Mouse (Mus musculus) spleen, adult 10 weeks (tissue): ENCODE measurements around the gene Olfr38. TPM values are rescaled to one million over a fixed set of nuclear protein-coding genes. Genes with fewer than 3 reads are reported as not detected.

ENCODE experiments used
- polyA plus RNA-seq: library from polyadenylated mRNA; stranded (reverse); fragments of 350-450 nt; fragmentation: Illumina TruSeq; extraction: RNeasy Lipid Tissue Mini Kit (QIAGEN cat#74804); gene quantifications from one replicate; pipeline ENCODE4 v1.2.3, GENCODE M21; 2015; ENCODE audit warnings: low replicate concordance; ENCODE audit not compliant: insufficient read depth

The Olfr38 gene
- polyA plus RNA-seq, result not detected

DNA sequence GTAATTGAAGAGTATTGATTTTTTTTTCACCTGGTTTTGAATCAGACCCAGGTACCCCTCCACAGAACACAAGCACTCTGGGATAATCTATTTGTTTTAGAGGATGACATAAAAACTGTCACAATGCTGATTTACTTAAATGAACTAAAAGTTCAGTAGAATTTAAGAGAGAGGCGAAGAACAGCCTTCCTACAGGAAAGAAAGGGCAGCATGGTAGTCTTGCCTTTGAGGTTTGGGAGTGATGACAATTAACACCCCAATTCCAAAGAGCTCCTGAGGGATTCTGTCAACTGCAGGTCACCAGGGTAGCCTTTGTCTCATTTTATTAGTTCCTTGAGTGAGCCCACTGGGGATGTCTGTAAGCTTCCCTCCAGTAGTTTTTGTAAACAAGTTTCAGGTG lies at the start of gene Olfr38:
TSS of gene Olfr38 (plus strand) at position 301 of the 400 bp plus-strand sequence.

DNA sequence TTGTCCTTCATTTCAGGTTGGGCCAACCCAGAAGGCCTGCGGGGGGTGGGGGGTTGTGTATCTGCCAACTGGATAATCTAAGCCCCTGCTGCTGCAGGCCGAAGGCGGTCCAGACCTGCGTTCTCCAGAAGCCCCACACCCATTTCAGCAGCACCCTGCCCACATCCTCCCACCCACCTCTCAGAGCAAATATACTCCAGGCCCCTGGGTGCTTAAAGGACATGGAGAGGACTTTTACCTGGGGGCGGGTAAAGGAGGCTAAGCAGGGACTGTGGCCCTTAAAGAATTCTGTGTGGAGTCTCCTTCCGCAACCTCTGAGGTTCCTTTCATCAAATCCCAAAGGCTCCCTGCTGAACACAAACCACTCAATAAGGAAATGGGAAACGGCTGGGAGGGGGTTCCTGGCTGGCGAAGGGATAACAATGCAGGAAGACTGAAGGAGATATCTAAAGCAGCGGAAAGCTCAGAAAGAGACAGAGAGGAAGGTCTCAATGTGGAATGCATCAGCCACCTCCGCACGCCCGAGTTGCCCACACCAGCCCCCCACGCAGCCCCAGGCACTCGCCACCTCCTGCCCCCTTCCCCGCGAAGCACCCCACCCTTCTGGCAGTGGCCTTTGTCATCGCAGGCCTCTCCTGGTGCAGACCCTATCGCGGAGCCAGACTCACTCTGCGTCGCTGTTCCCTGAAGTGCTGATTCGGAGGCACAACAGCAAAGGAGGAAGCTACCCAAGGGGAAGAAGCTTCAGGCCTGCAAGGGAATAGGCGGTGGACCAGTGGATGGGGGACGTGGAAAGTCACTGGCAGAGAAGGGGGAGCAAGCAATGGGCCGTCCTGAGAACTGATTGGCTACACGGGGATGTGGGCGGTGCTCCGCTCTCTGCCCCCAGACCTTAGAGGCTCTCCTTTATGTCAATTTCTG lies 46.7 kb upstream of the Olfr38 start, which contains the start of gene Tcaf1:
TSS of gene Tcaf1 (minus strand) at position 798 of the 921 bp plus-strand sequence.

DNA sequence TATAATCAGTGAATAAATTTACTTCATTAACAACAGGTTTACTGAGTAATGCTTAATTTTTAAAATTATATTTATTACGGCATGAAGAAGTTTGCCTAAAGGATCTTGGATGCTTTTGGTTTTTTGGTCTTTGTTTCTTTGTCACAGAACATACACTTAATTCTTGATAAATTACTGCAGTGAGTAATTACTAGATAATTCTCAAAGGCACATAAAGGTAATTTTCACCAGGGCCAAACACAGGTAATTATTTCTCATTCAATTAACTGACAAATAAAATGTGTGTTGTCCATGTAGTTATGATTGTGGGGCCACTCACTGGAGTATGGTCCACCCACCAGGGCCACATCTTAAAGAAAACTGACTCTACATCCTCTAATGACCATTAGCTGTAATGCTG lies 17.1 kb upstream of the Olfr38 start, which contains the start of gene Olfr453:
TSS of gene Olfr453 (plus strand) at position 301 of the 400 bp plus-strand sequence.

DNA sequence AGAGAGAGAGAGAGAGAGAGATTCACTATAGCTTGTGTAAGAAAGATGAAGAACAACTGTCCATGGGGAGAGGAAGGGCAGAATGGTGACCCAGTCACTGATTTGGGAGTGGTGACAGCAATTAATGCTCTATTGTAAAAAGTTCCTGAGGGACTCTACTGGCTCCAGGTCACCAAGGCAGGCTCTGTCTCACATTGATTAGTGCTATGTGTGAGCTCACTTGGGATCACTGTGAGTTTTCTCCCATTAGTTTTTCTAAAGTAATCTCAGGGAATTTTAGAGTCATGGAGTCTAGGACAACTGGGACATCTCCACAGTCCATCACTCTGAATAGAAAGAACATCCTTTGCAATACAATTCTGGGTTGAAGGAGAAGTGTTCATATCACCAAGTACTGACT lies 28.6 kb downstream of the Olfr38 start, which contains the start of gene Olfr452:
TSS of gene Olfr452 (plus strand) at position 301 of the 400 bp plus-strand sequence.

DNA sequence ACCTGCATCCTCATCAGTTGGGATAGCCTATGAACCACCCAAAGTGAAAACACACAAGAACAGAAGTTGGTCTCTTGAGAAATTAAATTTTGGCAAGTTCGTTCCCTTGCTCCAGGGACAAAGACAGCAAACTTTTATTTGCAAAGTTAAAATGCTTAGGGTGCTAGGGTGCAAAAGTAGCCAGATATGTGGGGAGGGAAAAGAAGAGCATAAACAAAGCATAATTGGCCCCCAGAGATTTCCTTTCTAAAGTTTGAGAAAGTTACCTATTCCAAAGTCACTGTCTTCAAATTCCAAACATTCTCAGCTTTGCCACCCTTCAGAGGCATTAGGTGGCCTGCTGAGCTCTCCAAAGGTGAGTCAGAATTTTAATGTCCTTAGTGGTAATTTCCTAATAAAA lies 55.4 kb downstream of the Olfr38 start, which contains the start of gene Olfr450:
TSS of gene Olfr450 (plus strand) at position 301 of the 400 bp plus-strand sequence.

Other genes starting within 250 kb of the Olfr38 start
- not detected for gene Olfr455, start 208.8 kb upstream of the Olfr38 start, polyA plus RNA-seq
- not detected for gene Tcaf3, start 158.7 kb upstream of the Olfr38 start, polyA plus RNA-seq
- gene Tcaf2, start 111.2 kb upstream of the Olfr38 start, polyA plus RNA-seq, result 1.8 TPM
- 8.8 TPM for gene Tcaf1, start 46.3 kb upstream of the Olfr38 start, polyA plus RNA-seq
- gene Olfr453, start 17.0 kb upstream of the Olfr38 start, polyA plus RNA-seq, result not detected
- not detected for gene Olfr452, start 28.7 kb downstream of the Olfr38 start, polyA plus RNA-seq
- gene Olfr450, start 55.5 kb downstream of the Olfr38 start, polyA plus RNA-seq, result not detected
- gene Olfr449, start 78.0 kb downstream of the Olfr38 start, polyA plus RNA-seq, result not detected
- gene Olfr448, start 134.0 kb downstream of the Olfr38 start, polyA plus RNA-seq, result not detected
- not detected for gene Olfr447, start 152.5 kb downstream of the Olfr38 start, polyA plus RNA-seq
- not detected for gene Olfr446, start 165.0 kb downstream of the Olfr38 start, polyA plus RNA-seq
- not detected for gene Olfr444, start 192.7 kb downstream of the Olfr38 start, polyA plus RNA-seq